Mouse (Mus musculus) left cerebral cortex, adult 11 months (tissue): ENCODE results near the gene Wiz.
A peak's percentile ranks its signal among the peaks of the same experiment; 100 is the strongest.

ENCODE experiments used
- DNase-seq: peaks from one replicate; pipeline ENCODE4 v3.0.0; 2022; ENCODE audit warnings: low spot score

Wiz gene

DNA sequence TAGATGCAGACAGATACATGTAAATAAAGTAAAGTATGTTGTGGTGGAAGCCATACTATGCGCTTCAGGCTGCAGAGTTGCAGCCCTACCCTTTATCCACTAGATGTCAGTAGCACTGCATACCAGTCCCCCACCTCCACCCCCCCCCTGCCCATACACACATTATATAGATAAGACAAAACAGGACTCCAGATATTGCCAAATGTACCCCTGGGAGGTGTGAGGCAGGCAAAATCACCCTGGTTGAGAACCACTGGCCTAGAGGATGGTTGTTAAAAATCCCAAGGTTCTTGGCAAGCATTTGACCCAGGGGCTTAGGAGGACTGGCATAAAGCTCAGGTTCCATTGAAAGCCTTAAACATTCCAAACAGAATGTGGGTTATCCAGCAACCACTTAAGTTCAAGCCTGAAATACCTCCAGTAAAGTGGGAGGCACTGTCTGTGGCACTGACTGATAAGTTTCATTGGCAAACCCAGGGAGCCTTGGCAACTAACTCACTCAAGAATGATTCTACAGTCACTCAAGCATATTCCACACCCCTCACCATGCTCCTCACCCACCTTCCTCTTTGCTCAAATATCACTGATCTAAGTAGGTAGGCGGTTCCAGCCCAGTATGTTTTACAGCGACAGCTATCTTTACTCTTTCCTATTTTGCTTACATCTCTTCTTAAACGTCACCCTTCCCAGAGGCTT is 40.1 kb downstream of the Wiz start:
- no peak for DNase-seq

DNA sequence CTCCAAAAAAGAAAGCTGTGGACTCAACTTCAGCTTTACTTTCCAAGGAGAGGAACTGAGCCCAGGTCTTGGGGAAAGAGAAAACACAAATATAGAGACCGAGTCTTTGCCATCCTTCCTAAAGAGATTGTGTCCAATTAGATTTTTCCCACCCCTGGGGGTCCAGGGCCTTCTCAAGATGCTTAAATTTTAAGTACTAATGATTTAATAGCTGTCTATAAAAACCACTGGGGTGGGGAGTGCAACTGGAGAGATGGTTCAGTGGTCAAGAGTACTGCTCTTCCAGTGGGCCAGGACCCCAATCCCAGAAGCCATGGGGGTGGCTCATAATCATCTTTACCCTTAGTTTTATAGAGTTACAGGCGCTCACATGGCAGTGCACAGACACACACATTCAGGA is 40.8 kb downstream of the Wiz start:
- no peak for DNase-seq

DNA sequence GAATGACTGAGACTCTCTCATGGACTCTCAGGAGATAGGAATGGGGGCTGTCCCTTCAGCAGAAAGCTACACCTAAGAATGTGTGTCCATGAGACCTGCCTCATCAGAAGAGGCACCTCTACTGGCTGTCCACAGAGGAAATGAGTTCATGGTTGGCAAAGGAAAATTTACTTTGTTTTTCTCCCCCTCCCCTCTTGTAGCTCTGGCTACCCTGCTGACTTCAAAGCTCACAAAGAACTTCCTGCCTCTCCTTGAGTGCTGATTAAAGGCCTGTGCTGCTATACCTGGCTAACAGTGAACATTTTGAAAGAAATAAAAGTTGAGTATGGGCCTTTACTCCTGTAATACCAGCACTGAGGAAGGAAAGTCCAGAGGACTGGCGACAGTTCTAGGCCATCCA is 48.1 kb downstream of the Wiz start:
- DNase-seq = no peak

DNA sequence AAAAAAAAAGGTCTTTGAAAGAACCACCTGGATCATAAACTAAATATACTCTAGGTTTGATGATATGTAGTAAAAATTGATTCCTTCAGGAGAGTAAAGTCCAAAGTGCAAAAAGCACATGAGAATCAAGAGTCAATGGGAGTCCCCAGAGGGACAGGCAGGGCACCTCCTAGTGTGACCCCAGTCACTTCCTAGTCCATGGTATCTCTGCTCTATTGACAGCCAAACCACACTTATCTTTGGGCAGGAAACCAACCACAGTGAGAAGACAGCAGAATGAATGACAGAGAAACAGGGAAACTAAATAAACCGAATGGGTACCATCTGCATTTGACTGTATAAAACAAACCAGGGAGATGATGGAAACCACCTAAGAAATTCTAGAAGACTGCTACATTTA is 49.1 kb downstream of the Wiz start:
- no peak for DNase-seq

- DNase-seq = no peak
Measured at GRCm38 (mm10) chr17:32335869-32336268, 53.4 kb downstream of the Wiz start.

DNA sequence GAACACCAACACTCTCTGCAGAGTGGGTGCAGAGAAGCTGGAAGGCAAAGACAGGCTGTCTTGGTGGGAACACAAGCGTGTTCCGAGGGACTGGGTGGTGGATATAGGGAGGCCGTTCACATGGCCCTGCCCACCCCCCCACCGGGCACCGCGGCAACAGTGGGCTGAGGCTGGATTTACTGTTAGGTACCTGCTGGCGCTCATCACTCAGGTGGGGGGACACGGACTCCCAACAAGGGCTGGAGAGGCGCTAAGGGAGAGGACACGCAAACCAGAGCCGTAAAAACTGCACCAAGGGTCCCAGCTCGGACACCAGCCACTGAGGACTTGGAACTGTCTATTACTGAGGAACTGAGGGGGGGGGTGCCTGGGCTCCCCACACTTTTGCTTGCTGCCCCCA is 54.3 kb downstream of the Wiz start:
- no peak for DNase-seq

DNA sequence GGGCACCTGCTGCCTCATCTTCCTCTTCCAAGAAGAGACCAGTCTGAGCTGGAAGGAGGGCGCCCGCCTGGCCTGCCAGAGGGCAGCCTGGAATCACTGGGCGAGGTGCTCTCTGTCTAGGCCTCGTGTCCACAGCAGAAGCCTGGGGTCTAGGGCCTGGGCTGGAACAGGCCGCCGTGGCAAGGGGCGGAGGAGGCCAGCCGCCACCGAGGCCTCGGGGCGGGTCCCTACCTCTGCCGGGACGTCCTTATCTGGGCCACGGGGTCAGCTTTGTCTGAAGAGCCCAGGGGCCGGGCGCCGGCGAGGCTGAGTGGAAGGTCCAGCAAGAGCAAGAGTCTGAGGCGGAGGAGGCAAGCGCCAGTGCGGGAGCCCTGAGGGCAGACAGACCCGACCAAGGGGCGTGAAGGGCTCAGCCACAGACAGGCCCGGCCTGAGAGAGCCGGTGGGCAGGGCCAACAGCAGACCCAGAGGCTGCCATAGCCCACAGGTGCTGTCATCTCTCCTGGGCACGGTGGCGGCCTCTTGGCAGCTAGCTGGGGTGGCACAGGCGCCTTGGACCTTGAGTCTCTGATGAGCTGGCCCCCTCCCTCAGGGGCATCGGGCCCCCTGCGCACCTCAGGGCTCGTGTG is 55.5 kb downstream of the Wiz start:
- no peak for DNase-seq

GRCm38 (mm10) chr17:32327501-32327900 is 61.7 kb downstream of the Wiz start:
- DNase-seq = no peak

- no peak for DNase-seq
Measured at GRCm38 (mm10) chr17:32322809-32323208, 66.4 kb downstream of the Wiz start.

DNA sequence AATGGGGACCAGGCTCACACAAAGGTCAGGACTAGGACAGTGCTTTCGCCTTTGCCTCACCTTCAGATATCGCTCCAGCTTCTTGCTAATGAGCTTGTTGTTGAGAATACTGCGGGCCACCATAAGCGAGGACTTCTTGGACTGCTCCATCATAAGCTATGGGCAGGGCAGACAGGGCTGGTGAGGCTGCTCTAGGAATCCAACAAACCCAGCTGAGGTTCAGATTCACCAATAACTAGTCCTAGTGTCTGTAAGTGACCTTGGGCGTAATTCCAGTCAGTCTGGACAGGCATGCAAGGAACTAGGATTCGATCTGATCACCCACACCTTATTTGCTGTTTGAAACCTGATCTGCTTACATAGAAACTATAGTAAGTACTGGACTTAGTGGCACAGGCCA is 67.4 kb downstream of the Wiz start:
- DNase-seq = no peak

DNA sequence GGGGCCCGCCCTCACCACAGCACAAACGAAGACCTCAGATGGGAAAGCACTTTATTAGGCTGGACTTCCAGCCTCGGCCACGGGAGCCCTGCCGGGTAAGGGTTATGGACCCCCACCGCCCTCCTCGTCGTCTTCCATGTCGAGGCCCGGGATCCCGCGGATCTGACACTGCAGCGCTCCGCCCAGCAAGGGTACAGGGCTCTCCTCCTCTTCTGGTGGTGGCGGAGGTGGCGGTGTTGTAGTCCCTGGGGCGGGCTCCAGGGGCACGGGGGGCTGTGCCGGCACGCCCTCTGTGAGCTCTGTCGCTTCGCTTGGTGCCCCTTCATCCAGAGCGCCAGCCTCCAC is 67.9 kb downstream of the Wiz start:
- no peak for DNase-seq

DNA sequence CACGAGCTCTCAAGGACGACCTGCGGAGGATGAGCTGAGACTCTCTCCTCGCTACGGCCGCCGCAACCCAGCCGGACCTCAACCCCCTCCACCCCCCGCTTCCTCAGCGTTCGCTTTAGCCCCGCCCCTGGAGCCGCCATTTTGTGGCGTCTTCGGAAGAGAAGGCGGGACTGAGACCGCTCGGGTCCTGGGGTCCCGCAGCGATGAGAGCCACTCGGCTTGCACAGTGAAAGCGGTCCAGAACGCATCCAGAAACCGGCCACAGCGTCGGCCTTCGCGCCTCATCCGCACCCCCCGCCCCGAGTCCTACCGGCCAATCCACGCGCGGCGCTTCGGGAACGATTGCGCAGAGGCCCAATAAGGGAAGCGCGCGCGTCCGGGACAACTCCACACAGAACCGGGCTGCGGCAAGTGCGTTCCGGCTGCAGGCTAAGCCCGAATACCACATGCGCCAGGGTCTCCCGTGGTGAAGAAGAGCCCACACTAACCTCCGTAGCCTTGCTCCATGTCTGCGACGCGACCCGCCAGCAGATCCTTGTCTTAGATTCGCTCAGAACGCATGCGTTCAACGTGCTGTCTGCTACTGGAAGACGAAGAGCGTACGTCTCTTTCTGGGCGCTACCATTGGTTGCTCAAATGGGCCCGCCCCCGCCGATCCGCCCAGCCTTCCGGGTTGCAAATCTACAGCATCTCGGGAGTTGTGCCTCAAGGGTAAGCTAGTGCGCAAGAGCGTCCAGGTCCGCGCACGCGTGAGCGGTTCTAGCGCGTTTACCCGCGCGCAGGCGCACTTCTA is 68.4 kb downstream of the Wiz start, which contains the start of gene Akap8:
Akap8 (minus strand) TSS at position 642 of the 793 bp plus-strand sequence.
- DNase-seq = peak; percentile 99

DNA sequence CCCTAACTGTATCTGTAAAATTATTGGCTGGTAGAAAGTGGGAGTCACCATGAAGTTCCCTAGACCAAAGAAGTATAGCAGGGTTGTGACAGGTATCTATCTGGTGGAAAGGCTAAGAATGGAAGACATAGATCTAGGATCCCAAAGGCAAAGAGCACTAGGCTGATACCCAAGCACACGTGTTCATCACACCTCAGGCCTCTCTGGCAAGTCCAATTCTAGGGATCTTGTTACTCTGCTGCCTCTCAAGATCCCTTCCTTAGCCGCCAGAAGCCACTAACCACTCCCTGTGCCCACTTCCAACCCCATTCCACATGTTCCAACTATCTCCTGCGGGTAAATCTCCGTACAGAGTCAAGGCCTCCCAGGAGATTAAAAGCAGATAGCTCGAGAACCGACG is 69.3 kb downstream of the Wiz start:
- DNase-seq = no peak

DNA sequence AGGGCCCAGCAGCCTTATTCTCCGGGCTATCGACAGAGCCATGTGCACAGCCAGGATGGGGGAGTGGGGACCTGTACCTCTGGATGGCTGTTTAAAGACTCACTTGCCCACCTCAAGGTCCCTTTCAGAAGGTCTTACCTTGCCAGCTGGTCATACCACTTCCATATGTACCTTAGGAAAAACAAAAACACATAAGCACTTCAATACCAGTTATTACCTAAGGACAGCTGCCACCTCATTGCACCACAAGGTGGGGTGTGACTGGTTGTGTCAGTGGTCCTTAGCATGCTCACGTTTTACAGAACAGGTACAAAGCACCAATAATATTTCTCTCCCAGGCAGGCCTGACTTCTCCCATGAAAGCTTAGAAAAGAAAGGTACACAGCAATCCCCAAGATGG is 71.5 kb downstream of the Wiz start:
- no peak for DNase-seq

- no peak for DNase-seq
Measured at GRCm38 (mm10) chr17:32317032-32317431, 72.2 kb downstream of the Wiz start.

DNA sequence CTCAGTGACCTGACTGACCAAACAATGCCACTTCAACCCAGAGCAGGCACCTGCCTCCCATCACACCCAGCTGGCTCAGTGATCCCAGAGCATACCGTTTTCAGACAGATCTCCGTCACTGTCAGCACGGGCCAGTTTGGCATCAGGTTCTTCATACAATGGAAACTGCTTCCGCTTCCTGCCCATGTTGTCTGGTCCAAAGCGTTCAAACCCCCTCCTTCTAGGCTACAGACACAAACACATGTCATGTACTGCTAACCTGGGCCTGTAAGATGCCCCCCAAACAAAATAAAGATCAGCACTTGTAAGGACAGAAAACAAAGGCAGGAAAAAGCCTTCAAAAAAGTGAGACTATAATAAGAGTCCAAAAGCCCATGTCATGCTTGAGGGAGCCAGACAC is 73.7 kb downstream of the Wiz start:
- no peak for DNase-seq

GRCm38 (mm10) chr17:32313892-32314291 is 75.3 kb downstream of the Wiz start:
- no peak for DNase-seq

DNA sequence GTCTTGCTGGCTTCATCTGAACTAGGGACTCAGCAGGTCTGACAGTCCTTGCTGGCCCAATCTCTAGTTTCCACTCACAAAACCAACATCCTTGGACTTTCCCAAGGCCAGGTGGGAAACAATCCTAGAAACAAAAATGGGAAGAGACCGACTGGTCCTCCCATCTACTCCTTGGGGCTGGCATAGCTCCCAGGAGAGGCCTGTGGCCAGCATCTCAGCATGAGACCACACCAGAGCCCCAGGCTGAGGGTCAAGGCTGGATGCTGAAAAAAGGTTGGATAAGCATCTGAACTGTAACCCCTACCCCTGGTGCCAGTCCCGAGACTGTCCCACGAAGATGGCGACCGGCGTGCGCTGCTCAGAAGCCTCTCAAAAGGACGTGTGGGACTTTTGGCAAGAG is 76.4 kb downstream of the Wiz start:
- no peak for DNase-seq

GRCm38 (mm10) chr17:32307963-32308362 is 81.3 kb downstream of the Wiz start:
- DNase-seq = no peak
